Mouse (Mus musculus) liver, embryonic 11.5 days (tissue): ENCODE data around the gene Veph1. TPM values are rescaled to one million over a fixed set of nuclear protein-coding genes. Genes with fewer than 3 reads are reported as not detected.

Experiments used
- ATAC-seq: fragments of 200-750 bp; cut with Nextera tagmentation; replicated peaks from 2 replicates; pipeline ENCODE4 v1.8.0; 2017; ENCODE audit warnings: moderate number of reproducible peaks, mild to moderate bottlenecking, moderate TSS enrichment, moderate library complexity; ENCODE audit not compliant: low FRiP score
- DNase-seq: peaks from one replicate; pipeline ENCODE4 v3.0.0-alpha.2; 2017; ENCODE audit warnings: low spot score
- H3K27ac ChIP-seq: fragments of 300-500 bp; sonication (generic); 2 replicates; pipeline ENCODE4 v1.5.1; 2014; ENCODE audit warnings: mild to moderate bottlenecking, low read depth, low read length, control low read depth
- H3K27me3 ChIP-seq: fragments of 300-500 bp; sonication (generic); replicated peaks from 2 replicates; pipeline ENCODE4 v1.6.1; 2014; ENCODE audit warnings: low read length, mixed read lengths; ENCODE audit not compliant: control insufficient read depth, insufficient read depth
- H3K36me3 ChIP-seq: fragments of 300-500 bp; sonication (generic); 2 replicates; pipeline ENCODE4 v1.6.1; 2014; ENCODE audit warnings: mild to moderate bottlenecking, low read length, moderate library complexity, mixed read lengths; ENCODE audit not compliant: control insufficient read depth, insufficient read depth
- H3K4me1 ChIP-seq: fragments of 300-500 bp; sonication (generic); replicated peaks from 2 replicates; pipeline ENCODE4 v1.6.1; 2014; ENCODE audit warnings: low read length, mixed read lengths; ENCODE audit not compliant: control insufficient read depth, insufficient read depth
- H3K4me2 ChIP-seq: fragments of 300-500 bp; sonication (generic); 2 replicates; pipeline ENCODE4 v1.6.1; 2014; ENCODE audit warnings: mild to moderate bottlenecking, control low read depth, moderate library complexity
- H3K4me3 ChIP-seq: fragments of 300-500 bp; sonication (generic); 2 replicates; pipeline ENCODE4 v1.5.1; 2014; ENCODE audit warnings: low read depth, low read length, control low read depth
- H3K9ac ChIP-seq: fragments of 300-500 bp; sonication (generic); 2 replicates; pipeline ENCODE4 v1.6.1; 2014; ENCODE audit warnings: low read depth, low read length, control low read depth
- H3K9me3 ChIP-seq: fragments of 300-500 bp; sonication (generic); 2 replicates; pipeline ENCODE4 v1.6.1; 2016; ENCODE audit warnings: low read length, inconsistent platforms, mixed read lengths; ENCODE audit not compliant: control insufficient read depth
- WGBS: fragments of 180-500 bp; shearing (Covaris S2); extraction: QIAGEN DNeasy Blood & Tissue Kit; methylation state at CpG from one replicate; pipeline ENCODE4 v1.1.7; 2014; 5-methylcytosine and 5-hydroxymethylcytosine counted together
- polyA plus RNA-seq: library from polyadenylated mRNA; unstranded; fragments of >200 nt; fragmentation: Nextera tagmentation; extraction: Ambion mirVana; gene quantifications from 2 replicates; pipeline ENCODE4 v1.2.1, GENCODE M21; 2014

The Veph1 gene
- polyA plus RNA-seq, 1 experiment from 2014 or later: 0.14 TPM

- Histone ChIP-seq H3K4me2 (no peak overlapping the region), H3K9me3 (no peaks in the 10 kb centered on the region), H3K4me3 (no peak overlapping the region), H3K9ac (no peak overlapping the region), H3K4me1 (no peaks in the 10 kb centered on the region), H3K27me3 (no peaks in the 10 kb centered on the region), H3K36me3 (no peaks in the 10 kb centered on the region), H3K27ac (no peak overlapping the region)
- ATAC-seq (no peak), DNase-seq (no peak)
- WGBS: 69% methylated on average over 2 of the region's 2 CpGs
Observed at GRCm38 (mm10) chr3:66091746-66092145, 204.9 kb downstream of the Veph1 start.

GRCm38 (mm10) chr3:66087608-66088007, 209.0 kb downstream of the Veph1 start:
- DNase-seq: no peak
- H3K27ac ChIP-seq: no peak overlapping the region
- no peaks in the 10 kb centered on the region for H3K4me1 ChIP-seq
- ATAC-seq: no peak
- no peaks in the 10 kb centered on the region for H3K9me3 ChIP-seq
- no peaks in the 10 kb centered on the region for H3K27me3 ChIP-seq
- no peak overlapping the region for H3K9ac ChIP-seq
- H3K4me2 ChIP-seq: no peak overlapping the region
- H3K4me3 ChIP-seq: no peak overlapping the region
- no peaks in the 10 kb centered on the region for H3K36me3 ChIP-seq
- WGBS: 71% methylated on average over 7 of the region's 7 CpGs

- Histone ChIP-seq H3K9me3 (no peaks in the 10 kb centered on the region), H3K27ac (no peak overlapping the region), H3K9ac (no peak overlapping the region), H3K4me1 (no peaks in the 10 kb centered on the region), H3K4me2 (no peak overlapping the region), H3K4me3 (no peak overlapping the region), H3K27me3 (no peaks in the 10 kb centered on the region), H3K36me3 (no peaks in the 10 kb centered on the region)
- ATAC-seq (no peak), DNase-seq (no peak)
- WGBS: 87% methylated on average over 3 of the region's 3 CpGs
Observed at GRCm38 (mm10) chr3:66083856-66084255, 212.8 kb downstream of the Veph1 start.

- 71% methylated on average over 5 of the region's 5 CpGs for WGBS
- no peaks in the 10 kb centered on the region for H3K36me3 ChIP-seq
- H3K27me3 ChIP-seq: no peaks in the 10 kb centered on the region
- no peaks in the 10 kb centered on the region for H3K4me1 ChIP-seq
- no peaks in the 10 kb centered on the region for H3K9me3 ChIP-seq
- H3K9ac ChIP-seq: no peak overlapping the region
- no peak overlapping the region for H3K4me3 ChIP-seq
- no peak for DNase-seq
- no peak overlapping the region for H3K27ac ChIP-seq
- no peak for ATAC-seq
- no peak overlapping the region for H3K4me2 ChIP-seq
Observed at GRCm38 (mm10) chr3:66083407-66083806, 213.2 kb downstream of the Veph1 start.

- H3K4me3 ChIP-seq: no peak overlapping the region
- H3K9me3 ChIP-seq: no peaks in the 10 kb centered on the region
- no peak overlapping the region for H3K9ac ChIP-seq
- DNase-seq (no peak), ATAC-seq (no peak)
- no peaks in the 10 kb centered on the region for H3K4me1 ChIP-seq
- H3K27ac ChIP-seq: no peak overlapping the region
- 90% methylated on average over 4 of the region's 4 CpGs for WGBS
- no peaks in the 10 kb centered on the region for H3K36me3 ChIP-seq
- no peak overlapping the region for H3K4me2 ChIP-seq
- no peaks in the 10 kb centered on the region for H3K27me3 ChIP-seq
Observed at GRCm38 (mm10) chr3:66082975-66083374, 213.7 kb downstream of the Veph1 start.

- no peak for ATAC-seq
- no peak overlapping the region for H3K27ac ChIP-seq
- 65% methylated on average over 3 of the region's 3 CpGs for WGBS
- no peak overlapping the region for H3K4me2 ChIP-seq
- H3K36me3 ChIP-seq: no peaks in the 10 kb centered on the region
- H3K9me3 ChIP-seq: no peaks in the 10 kb centered on the region
- H3K4me1 ChIP-seq: no peaks in the 10 kb centered on the region
- DNase-seq: no peak
- no peak overlapping the region for H3K9ac ChIP-seq
- H3K4me3 ChIP-seq: no peak overlapping the region
- H3K27me3 ChIP-seq: no peaks in the 10 kb centered on the region
Observed at GRCm38 (mm10) chr3:66081363-66081736, 215.3 kb downstream of the Veph1 start.

GRCm38 (mm10) chr3:66080631-66081362, 215.8 kb downstream of the Veph1 start:
- whole genome bisulfite sequencing: 55% methylated on average over 4 of the region's 4 CpGs
- ATAC-seq (no peak), DNase-seq (no peak)
- Histone ChIP-seq H3K27me3 (no peaks in the 10 kb centered on the region), H3K4me1 (no peaks in the 10 kb centered on the region), H3K9me3 (no peaks in the 10 kb centered on the region), H3K9ac (no peak overlapping the region), H3K27ac (no peak overlapping the region), H3K4me2 (no peak overlapping the region), H3K4me3 (no peak overlapping the region), H3K36me3 (no peaks in the 10 kb centered on the region)

GRCm38 (mm10) chr3:66079886-66080285, 216.8 kb downstream of the Veph1 start:
- H3K9me3 ChIP-seq: no peaks in the 10 kb centered on the region
- H3K27me3 ChIP-seq: no peaks in the 10 kb centered on the region
- H3K36me3 ChIP-seq: no peaks in the 10 kb centered on the region
- no peak overlapping the region for H3K27ac ChIP-seq
- no peak overlapping the region for H3K9ac ChIP-seq
- no peak for ATAC-seq
- WGBS: 63% methylated on average over 4 of the region's 4 CpGs
- no peak overlapping the region for H3K4me2 ChIP-seq
- no peaks in the 10 kb centered on the region for H3K4me1 ChIP-seq
- no peak overlapping the region for H3K4me3 ChIP-seq
- DNase-seq: no peak

- ATAC-seq (peak; percentile 49; the same call in 1 of the 2 replicates), DNase-seq (no peak)
- Histone ChIP-seq H3K4me1 (no peaks in the 10 kb centered on the region), H3K27me3 (no peaks in the 10 kb centered on the region), H3K36me3 (no peaks in the 10 kb centered on the region), H3K4me2 (no peak overlapping the region), H3K27ac (no peak overlapping the region), H3K9ac (no peak overlapping the region), H3K9me3 (no peaks in the 10 kb centered on the region), H3K4me3 (no peak overlapping the region)
- 70% methylated on average over 6 of the region's 6 CpGs for WGBS
Observed at GRCm38 (mm10) chr3:66078898-66079537, 217.6 kb downstream of the Veph1 start.
